Mouse (Mus musculus) bone marrow macrophage, adult 2 months (primary cell): ENCODE measurements around the gene Cirbp.

Experiments
- CTCF ChIP-seq: IDR thresholded peaks from 2 replicates; pipeline ENCODE4 v1.5.1; 2012; ENCODE audit warnings: low read depth, mild to moderate bottlenecking, low read length, moderate library complexity
- POLR2A ChIP-seq: IDR thresholded peaks from 2 replicates; pipeline ENCODE4 v1.6.1; 2012; ENCODE audit warnings: mild to moderate bottlenecking, low read depth, low read length, borderline replicate concordance

- no peak for TF ChIP-seq CTCF
- TF ChIP-seq POLR2A: no peak
Measured at GRCm38 (mm10) chr10:80196778-80197581, 31.2 kb downstream of the Cirbp start.
